Mouse (Mus musculus) midbrain, embryonic 16.5 days (tissue): ENCODE results near the gene Apod. TPM values are rescaled to one million over a fixed set of nuclear protein-coding genes. Genes with fewer than 3 reads are reported as not detected.

Source experiments
- ATAC-seq: fragments of 200-750 bp; cut with Nextera tagmentation; 2 replicates; pipeline ENCODE4 v1.8.0; 2017; ENCODE audit warnings: moderate TSS enrichment
- H3K27ac ChIP-seq: fragments of 300-500 bp; sonication (generic); 2 replicates; pipeline ENCODE4 v1.5.1; 2014; ENCODE audit warnings: mild to moderate bottlenecking, low read length, mixed read lengths
- H3K27me3 ChIP-seq: fragments of 300-500 bp; sonication (generic); 2 replicates; pipeline ENCODE4 v1.6.1; 2014; ENCODE audit warnings: low read depth, low read length, mixed read lengths; ENCODE audit not compliant: control insufficient read depth, insufficient read depth
- H3K36me3 ChIP-seq: fragments of 300-500 bp; sonication (generic); 2 replicates; pipeline ENCODE4 v1.6.1; 2014; ENCODE audit warnings: mild to moderate bottlenecking, low read length, moderate library complexity, mixed read lengths; ENCODE audit not compliant: control insufficient read depth, insufficient read depth
- H3K4me1 ChIP-seq: fragments of 300-500 bp; sonication (generic); 2 replicates; pipeline ENCODE4 v1.6.1; 2014; ENCODE audit warnings: mild to moderate bottlenecking, low read length, mixed read lengths; ENCODE audit not compliant: control insufficient read depth, insufficient read depth
- H3K4me2 ChIP-seq: fragments of 300-500 bp; sonication (generic); 2 replicates; pipeline ENCODE4 v1.6.1; 2014; ENCODE audit warnings: mild to moderate bottlenecking, low read length, mixed read lengths
- H3K4me3 ChIP-seq: fragments of 300-500 bp; sonication (generic); 2 replicates; pipeline ENCODE4 v1.5.1; 2014; ENCODE audit warnings: low read depth, mild to moderate bottlenecking, low read length, moderate library complexity, mixed read lengths
- H3K9ac ChIP-seq: fragments of 300-500 bp; sonication (generic); 2 replicates; pipeline ENCODE4 v1.6.1; 2014; ENCODE audit warnings: low read depth, low read length, mixed read lengths
- H3K9me3 ChIP-seq: fragments of 300-500 bp; sonication (generic); replicated peaks from 2 replicates; pipeline ENCODE4 v1.6.1; 2014; ENCODE audit warnings: mild to moderate bottlenecking, low read length, mixed read lengths; ENCODE audit not compliant: control insufficient read depth, poor library complexity, severe bottlenecking
- WGBS: fragments of 180-500 bp; shearing (Covaris S2); extraction: QIAGEN DNeasy Blood & Tissue Kit; methylation state at CpG from one replicate; pipeline ENCODE4 v1.1.7; 2014; 5-methylcytosine and 5-hydroxymethylcytosine counted together
- polyA plus RNA-seq: library from polyadenylated mRNA; unstranded; fragments of >200 nt; fragmentation: Nextera tagmentation; extraction: Ambion mirVana; gene quantifications from 2 replicates; pipeline ENCODE4 v1.2.1, GENCODE M21; 2015

Apod gene
- polyA plus RNA-seq, 1 experiment from 2014 or later = 89.1 TPM

- 72% methylated on average over 2 of the region's 2 CpGs for WGBS
- Histone ChIP-seq H3K27ac (no peak overlapping the region), H3K36me3 (no peaks in the 10 kb centered on the region), H3K4me2 (no peak overlapping the region), H3K9ac (no peak overlapping the region), H3K4me3 (no peak overlapping the region), H3K9me3 (no peaks in the 10 kb centered on the region), H3K4me1 (no peaks in the 10 kb centered on the region), H3K27me3 (no peaks in the 10 kb centered on the region)
- no peak for ATAC-seq
These were observed 32.6 kb downstream of the Apod start for GRCm38 (mm10) chr16:31281981-31282380.

GRCm38 (mm10) chr16:31280176-31280575, 34.4 kb downstream of the Apod start:
- Histone ChIP-seq H3K36me3 (no peaks in the 10 kb centered on the region), H3K27me3 (no peaks in the 10 kb centered on the region), H3K9me3 (no peaks in the 10 kb centered on the region), H3K9ac (no peak overlapping the region), H3K4me2 (no peak overlapping the region), H3K27ac (no peak overlapping the region), H3K4me3 (no peak overlapping the region), H3K4me1 (no peaks in the 10 kb centered on the region)
- ATAC-seq = no peak
- WGBS = 92% methylated on average over 4 of the region's 4 CpGs

GRCm38 (mm10) chr16:31278581-31278980, 36.0 kb downstream of the Apod start:
- Histone ChIP-seq H3K4me3 (no peak overlapping the region), H3K27me3 (no peaks in the 10 kb centered on the region), H3K4me2 (no peak overlapping the region), H3K36me3 (no peaks in the 10 kb centered on the region), H3K27ac (no peak overlapping the region), H3K9me3 (no peaks in the 10 kb centered on the region), H3K9ac (no peak overlapping the region), H3K4me1 (peaks cover 5% of the 10 kb centered on the region)
- WGBS = 76% methylated on average over 6 of the region's 6 CpGs
- no peak for ATAC-seq

- H3K27ac ChIP-seq = no peak overlapping the region
- no peaks in the 10 kb centered on the region for H3K36me3 ChIP-seq
- H3K4me3 ChIP-seq = no peak overlapping the region
- WGBS = 74% methylated on average over 2 of the region's 2 CpGs
- ATAC-seq = no peak
- H3K4me2 ChIP-seq = no peak overlapping the region
- H3K27me3 ChIP-seq = no peaks in the 10 kb centered on the region
- no peak overlapping the region for H3K9ac ChIP-seq
- H3K9me3 ChIP-seq = no peaks in the 10 kb centered on the region
- H3K4me1 ChIP-seq = peaks cover 10% of the 10 kb centered on the region
These were observed 36.5 kb downstream of the Apod start for GRCm38 (mm10) chr16:31278081-31278480.

- 91% methylated on average over 7 of the region's 7 CpGs for WGBS
- Histone ChIP-seq H3K27ac (no peak overlapping the region), H3K9me3 (no peaks in the 10 kb centered on the region), H3K4me3 (no peak overlapping the region), H3K36me3 (no peaks in the 10 kb centered on the region), H3K9ac (no peak overlapping the region), H3K4me2 (no peak overlapping the region), H3K27me3 (no peaks in the 10 kb centered on the region), H3K4me1 (peaks cover 20% of the 10 kb centered on the region)
- no peak for ATAC-seq
These were observed 37.6 kb downstream of the Apod start for GRCm38 (mm10) chr16:31276962-31277361.

- H3K27me3 ChIP-seq = no peaks in the 10 kb centered on the region
- no peak overlapping the region for H3K4me3 ChIP-seq
- no peak overlapping the region for H3K4me2 ChIP-seq
- peaks cover 20% of the 10 kb centered on the region for H3K4me1 ChIP-seq
- no peaks in the 10 kb centered on the region for H3K36me3 ChIP-seq
- no peak overlapping the region for H3K9ac ChIP-seq
- WGBS = 76% methylated on average over 7 of the region's 7 CpGs
- no peak for ATAC-seq
- no peaks in the 10 kb centered on the region for H3K9me3 ChIP-seq
- H3K27ac ChIP-seq = no peak overlapping the region
These were observed 38.1 kb downstream of the Apod start for GRCm38 (mm10) chr16:31276539-31276938.

GRCm38 (mm10) chr16:31274674-31275460, 39.7 kb downstream of the Apod start, which contains the start of gene Ppp1r2:
Gene Ppp1r2 (minus strand): TSS chr16:31275277.
- Histone ChIP-seq H3K36me3 (no peaks in the 10 kb centered on the region), H3K27ac (peak within 1 kb of the TSS; percentile 84), H3K4me3 (peak within 1 kb of the TSS; percentile 94), H3K4me1 (peaks cover 21% of the 10 kb centered on the region), H3K4me2 (peak within 1 kb of the TSS; percentile 85), H3K9me3 (no peaks in the 10 kb centered on the region), H3K9ac (peak within 1 kb of the TSS; percentile 97), H3K27me3 (no peaks in the 10 kb centered on the region)
- ATAC-seq = peak; percentile 94
- WGBS = under 1% methylated on average over 72 of the region's 83 CpGs

GRCm38 (mm10) chr16:31274084-31274483, 40.5 kb downstream of the Apod start:
- Histone ChIP-seq H3K27me3 (no peaks in the 10 kb centered on the region), H3K4me1 (peaks cover 24% of the 10 kb centered on the region), H3K27ac (no peak overlapping the region; the same call in 1 of the 2 replicates), H3K9me3 (no peaks in the 10 kb centered on the region), H3K4me2 (peak overlapping the region; percentile 85), H3K36me3 (no peaks in the 10 kb centered on the region), H3K4me3 (peak overlapping the region; percentile 94), H3K9ac (peak overlapping the region; percentile 97)
- 4% methylated on average over 6 of the region's 6 CpGs for WGBS
- ATAC-seq = no peak

GRCm38 (mm10) chr16:31266692-31267091, 47.9 kb downstream of the Apod start:
- no peak for ATAC-seq
- no peak overlapping the region for H3K4me2 ChIP-seq
- WGBS = 95% methylated on average over 2 of the region's 2 CpGs
- H3K9me3 ChIP-seq = no peaks in the 10 kb centered on the region
- H3K9ac ChIP-seq = no peak overlapping the region
- no peak overlapping the region for H3K4me3 ChIP-seq
- peaks cover 5% of the 10 kb centered on the region; the same call in 1 of the 2 replicates for H3K4me1 ChIP-seq
- no peaks in the 10 kb centered on the region for H3K36me3 ChIP-seq
- no peak overlapping the region for H3K27ac ChIP-seq
- H3K27me3 ChIP-seq = no peaks in the 10 kb centered on the region
